Mouse (Mus musculus) MEL (cell line): ENCODE data around the gene Ccdc137. TPM values are rescaled to one million over a fixed set of nuclear protein-coding genes. Genes with fewer than 3 reads are reported as not detected.

Experiments used
- DNase-seq: peaks from one replicate; pipeline ENCODE4 v3.0.0; 2011; ENCODE audit warnings: low read depth, low spot score
- H3K27ac ChIP-seq: 2 replicates; pipeline ENCODE4 v1.5.1; 2012; ENCODE audit warnings: low read depth, mild to moderate bottlenecking, control low read depth, low read length, moderate library complexity; ENCODE audit not compliant: control insufficient read depth
- H3K27me3 ChIP-seq, 2 experiments: fragments of 150-350 bp in 1 of 2; sonication (generic) in 1 of 2; 2 replicates each; pipeline ENCODE4 v1.6.1; 2012; ENCODE audit warnings: low read length in 2 of 2, mild to moderate bottlenecking in 2 of 2, improper control_type of control experiment in 1 of 2, moderate library complexity in 1 of 2; ENCODE audit not compliant: insufficient read depth in 2 of 2, control insufficient read depth in 1 of 2
- H3K36me3 ChIP-seq, 2 experiments: 2 replicates each; pipeline ENCODE4 v1.6.1; 2012 to 2014; ENCODE audit warnings: low read length in 2 of 2, improper control_type of control experiment in 1 of 2, inconsistent platforms in 1 of 2, mild to moderate bottlenecking in 1 of 2; ENCODE audit not compliant: insufficient read depth in 2 of 2, control insufficient read depth in 1 of 2
- H3K4me1 ChIP-seq, 2 experiments: fragments of 150-350 bp in 1 of 2; sonication (generic) in 1 of 2; 2 replicates each; pipeline ENCODE4 v1.6.1; 2012; ENCODE audit warnings: low read length in 2 of 2, improper control_type of control experiment in 1 of 2, mild to moderate bottlenecking in 1 of 2; ENCODE audit not compliant: insufficient read depth in 2 of 2, control insufficient read depth in 1 of 2
- H3K4me3 ChIP-seq, 2 experiments: fragments of 150-350 bp in 1 of 2; sonication (generic) in 1 of 2; 2 replicates each; pipeline ENCODE4 v1.5.1; 2012; ENCODE audit warnings: low read depth in 2 of 2, low read length in 2 of 2, mild to moderate bottlenecking in 2 of 2, moderate library complexity in 2 of 2, control low read depth in 1 of 2, improper control_type of control experiment in 1 of 2; ENCODE audit not compliant: control insufficient read depth in 1 of 2, insufficient read depth in 1 of 2
- H3K79me2 ChIP-seq: 2 replicates; pipeline ENCODE4 v1.6.1; 2012; ENCODE audit warnings: mild to moderate bottlenecking, low read length, moderate library complexity; ENCODE audit not compliant: control insufficient read depth, poor library complexity, insufficient read depth
- H3K9ac ChIP-seq: 2 replicates; pipeline ENCODE4 v1.6.1; 2012; ENCODE audit warnings: low read depth, mild to moderate bottlenecking, control low read depth, low read length, moderate library complexity; ENCODE audit not compliant: control insufficient read depth, poor library complexity, severe bottlenecking
- H3K9me3 ChIP-seq: fragments of 150-350 bp; sonication (generic); replicated peaks from 2 replicates; pipeline ENCODE4 v1.6.1; 2012; ENCODE audit warnings: mild to moderate bottlenecking, low read length, improper control_type of control experiment, moderate library complexity; ENCODE audit not compliant: insufficient read depth
- BHLHE40 ChIP-seq: IDR thresholded peaks from 2 replicates; pipeline ENCODE4 v1.6.1; 2012; ENCODE audit warnings: low read depth, mild to moderate bottlenecking, inconsistent platforms, low read length, improper control_type of control experiment, borderline replicate concordance
- CHD1 ChIP-seq: IDR thresholded peaks from 2 replicates; pipeline ENCODE4 v1.6.1; 2012; ENCODE audit warnings: low read depth, mild to moderate bottlenecking, inconsistent platforms, low read length, improper control_type of control experiment
- CHD2 ChIP-seq: IDR thresholded peaks from 2 replicates; pipeline ENCODE4 v1.6.1; 2011; ENCODE audit warnings: low read length, improper control_type of control experiment
- E2F4 ChIP-seq: IDR thresholded peaks from 2 replicates; pipeline ENCODE4 v1.6.1; 2011; ENCODE audit warnings: low read depth, low read length, improper control_type of control experiment, borderline replicate concordance
- ELF1 ChIP-seq: IDR thresholded peaks from 2 replicates; pipeline ENCODE4 v1.6.1; 2014; ENCODE audit warnings: low read depth, mild to moderate bottlenecking, inconsistent platforms, low read length, improper control_type of control experiment, moderate library complexity
- EP300 ChIP-seq, 2 experiments: IDR thresholded peaks; 2 replicates each; pipeline ENCODE4 v1.6.1; 2011; ENCODE audit warnings: improper control_type of control experiment in 2 of 2, low read length in 2 of 2, low read depth in 1 of 2, mild to moderate bottlenecking in 1 of 2
- ETS1 ChIP-seq: IDR thresholded peaks from 2 replicates; pipeline ENCODE4 v1.6.1; 2012; ENCODE audit warnings: low read depth, mild to moderate bottlenecking, inconsistent platforms, low read length, improper control_type of control experiment, moderate library complexity
- GABPA ChIP-seq: IDR thresholded peaks from 2 replicates; pipeline ENCODE4 v1.6.1; 2012; ENCODE audit warnings: low read depth, mild to moderate bottlenecking, inconsistent platforms, low read length, improper control_type of control experiment, moderate library complexity
- GATA1 ChIP-seq: IDR thresholded peaks from 2 replicates; pipeline ENCODE4 v1.6.1; 2011; ENCODE audit warnings: low read depth, low read length, improper control_type of control experiment
- HCFC1 ChIP-seq: IDR thresholded peaks from 2 replicates; pipeline ENCODE4 v1.6.1; 2012; ENCODE audit warnings: low read depth, mild to moderate bottlenecking, inconsistent platforms, low read length, improper control_type of control experiment, moderate library complexity
- JUND ChIP-seq: IDR thresholded peaks from 2 replicates; pipeline ENCODE4 v1.6.1; 2011; ENCODE audit warnings: low read depth, mild to moderate bottlenecking, improper control_type of control experiment, low read length
- KAT2A ChIP-seq: conservative IDR thresholded peaks from 2 replicates; pipeline ENCODE4 v1.6.1; 2012; ENCODE audit warnings: low read depth, low read length, improper control_type of control experiment, inconsistent platforms
- MAX ChIP-seq: IDR thresholded peaks from 2 replicates; pipeline ENCODE4 v1.6.1; 2011; ENCODE audit warnings: low read length, improper control_type of control experiment
- MEF2A ChIP-seq: IDR thresholded peaks from 2 replicates; pipeline ENCODE4 v1.6.1; 2014; ENCODE audit warnings: low read depth, mild to moderate bottlenecking, inconsistent platforms, low read length, improper control_type of control experiment; ENCODE audit not compliant: poor library complexity, insufficient replicate concordance, severe bottlenecking; ENCODE audit errors: extremely low read depth
- MXI1 ChIP-seq: IDR thresholded peaks from 2 replicates; pipeline ENCODE4 v1.6.1; 2011; ENCODE audit warnings: mild to moderate bottlenecking, low read depth, low read length, improper control_type of control experiment
- MYB ChIP-seq: IDR thresholded peaks from 2 replicates; pipeline ENCODE4 v1.6.1; 2011; ENCODE audit warnings: mild to moderate bottlenecking, low read depth, low read length, improper control_type of control experiment
- MYC ChIP-seq: IDR thresholded peaks from 2 replicates; pipeline ENCODE4 v1.6.1; 2011; ENCODE audit warnings: low read depth, mild to moderate bottlenecking, low read length, improper control_type of control experiment, moderate library complexity
- POLR2AphosphoS2 ChIP-seq: IDR thresholded peaks from 2 replicates; pipeline ENCODE4 v1.6.1; 2011; ENCODE audit warnings: low read length, improper control_type of control experiment
- RAD21 ChIP-seq: IDR thresholded peaks from 2 replicates; pipeline ENCODE4 v1.6.1; 2011; ENCODE audit warnings: mild to moderate bottlenecking, low read depth, low read length, improper control_type of control experiment
- RCOR1 ChIP-seq: IDR thresholded peaks from 2 replicates; pipeline ENCODE4 v1.6.1; 2012; ENCODE audit warnings: low read depth, mild to moderate bottlenecking, inconsistent platforms, low read length, improper control_type of control experiment
- SMC3 ChIP-seq: IDR thresholded peaks from 2 replicates; pipeline ENCODE4 v1.6.1; 2011; ENCODE audit warnings: low read depth, low read length, improper control_type of control experiment
- TAL1 ChIP-seq: IDR thresholded peaks from 2 replicates; pipeline ENCODE4 v1.6.1; 2012; ENCODE audit warnings: mild to moderate bottlenecking, inconsistent platforms, low read length, moderate library complexity, mixed read lengths
- TBP ChIP-seq: IDR thresholded peaks from 2 replicates; pipeline ENCODE4 v1.8.0; 2011; ENCODE audit warnings: low read depth, low read length, improper control_type of control experiment
- TCF12 ChIP-seq: IDR thresholded peaks from 2 replicates; pipeline ENCODE4 v1.6.1; 2014; ENCODE audit warnings: low read depth, mild to moderate bottlenecking, inconsistent platforms, low read length, improper control_type of control experiment, moderate library complexity
- UBTF ChIP-seq: IDR thresholded peaks from 2 replicates; pipeline ENCODE4 v1.6.1; 2012; ENCODE audit warnings: low read depth, mild to moderate bottlenecking, inconsistent platforms, low read length, improper control_type of control experiment, moderate library complexity, borderline replicate concordance; ENCODE audit not compliant: insufficient read depth
- USF1 ChIP-seq: IDR thresholded peaks from 2 replicates; pipeline ENCODE4 v1.6.1; 2014; ENCODE audit warnings: low read depth, mild to moderate bottlenecking, inconsistent platforms, low read length, improper control_type of control experiment, moderate library complexity
- USF2 ChIP-seq, 2 experiments: IDR thresholded peaks; 2 replicates each; pipeline ENCODE4 v1.6.1; 2011 to 2012; ENCODE audit warnings: improper control_type of control experiment in 2 of 2, low read length in 2 of 2, borderline replicate concordance in 1 of 2, inconsistent platforms in 1 of 2, low read depth in 1 of 2, mild to moderate bottlenecking in 1 of 2; ENCODE audit not compliant: insufficient read depth in 1 of 2
- ZC3H11A ChIP-seq: IDR thresholded peaks from 2 replicates; pipeline ENCODE4 v1.6.1; 2012; ENCODE audit warnings: low read depth, mild to moderate bottlenecking, inconsistent platforms, low read length, improper control_type of control experiment
- ZKSCAN1 ChIP-seq: IDR thresholded peaks from 2 replicates; pipeline ENCODE4 v1.6.1; 2012; ENCODE audit warnings: low read depth, mild to moderate bottlenecking, inconsistent platforms, low read length, improper control_type of control experiment, moderate library complexity
- ZMIZ1 ChIP-seq: IDR thresholded peaks from 2 replicates; pipeline ENCODE4 v1.6.1; 2012; ENCODE audit warnings: low read depth, mild to moderate bottlenecking, inconsistent platforms, low read length, improper control_type of control experiment, moderate library complexity
- ZNF384 ChIP-seq: IDR thresholded peaks from 2 replicates; pipeline ENCODE4 v1.6.1; 2012; ENCODE audit warnings: low read depth, mild to moderate bottlenecking, inconsistent platforms, low read length, improper control_type of control experiment
- polyA plus RNA-seq, 2 experiments: library from polyadenylated mRNA; stranded (reverse) in 1 of 2; unstranded in 1 of 2; fragments of >175 nt in 1 of 2; fragments of >200 nt in 1 of 2; gene quantifications; 2 replicates each; pipeline versions ENCODE4 v1.2.1 to v1.2.4; 2012; ENCODE audit warnings: low replicate concordance in 2 of 2, low read depth in 1 of 2; ENCODE audit not compliant: insufficient read length in 2 of 2, insufficient read depth in 1 of 2, missing spikeins in 1 of 2
- total RNA-seq: library from RNA; depleted of rRNA; stranded (reverse); fragments of 300-350 nt; gene quantifications from 2 replicates; pipeline ENCODE4 v1.2.3, GENCODE M21; 2012

Ccdc137 gene
- total and polyA plus RNA-seq, 3 experiments, result 104 to 116 TPM; not detected in 1

- TF ChIP-seq MXI1 (peak; percentile 63; the same call in 1 of the 2 replicates), POLR2AphosphoS2 (peak; percentile 92)
Observed at GRCm38 (mm10) chr11:120491317-120492023, 33.6 kb downstream of the Ccdc137 start, which contains the start of gene Slc25a10 (continued).

GRCm38 (mm10) chr11:120492024-120492877 lies 34.3 kb downstream of the Ccdc137 start:
- H3K9me3 ChIP-seq, result no peaks in the 10 kb centered on the region
- peaks cover 20% of the 10 kb centered on the region for H3K79me2 ChIP-seq
- H3K36me3 ChIP-seq, result peaks cover 0 to 11% of the 10 kb centered on the region in 2 experiments; a peak in 3 of 4 replicates
- H3K4me1 ChIP-seq, result peaks cover 0 to 20% of the 10 kb centered on the region in 2 experiments; a peak in 2 of 4 replicates
- H3K27ac ChIP-seq, result peak overlapping the region; percentile 54
- H3K9ac ChIP-seq, result peak overlapping the region; percentile 87
- H3K4me3 ChIP-seq, result peak overlapping the region; percentile 63 to 80
- no peaks in the 10 kb centered on the region for H3K27me3 ChIP-seq
- DNase-seq, result peak; percentile 88
- peak; percentile 93 for TF ChIP-seq MXI1
- no peak for TF ChIP-seq GABPA
- peak; percentile 34 for TF ChIP-seq RAD21
- no peak for TF ChIP-seq TAL1
- TF ChIP-seq MAX, result peak; percentile 95
- TF ChIP-seq JUND, result no peak
- peak; percentile 92 for TF ChIP-seq MYC
- TF ChIP-seq USF2 (IDR thresholded peaks at IDR 0.05; ENCODE audit: borderline replicate concordance in 1 of 2, insufficient read depth in 1 of 2, low read depth in 1 of 2, low read length in 2 of 2), result no peak
- TF ChIP-seq E2F4, result no peak
- TF ChIP-seq ZC3H11A, result no peak
- TF ChIP-seq KAT2A, result no peak
- TF ChIP-seq GATA1, result no peak
- peak; percentile 44; the same call in 1 of the 2 replicates for TF ChIP-seq ZMIZ1
- TF ChIP-seq BHLHE40, result no peak
- no peak for TF ChIP-seq MEF2A
- no peak; the same call in 1 of the 2 replicates for TF ChIP-seq CHD1
- TF ChIP-seq ZKSCAN1, result no peak
- TF ChIP-seq POLR2AphosphoS2, result no peak
- TF ChIP-seq TBP, result peak; percentile 67
- no peak; the same call in 1 of the 2 replicates for TF ChIP-seq CHD2
- 0 out of 2 replicates have a peak, but pooled peaks have one; percentile 2 for TF ChIP-seq UBTF
- TF ChIP-seq ELF1, result no peak
- no peak; a peak in 1 of 4 replicates for TF ChIP-seq EP300 (IDR thresholded peaks at IDR 0.05; ENCODE audit: low read depth in 1 of 2, low read length in 2 of 2)
- no peak for TF ChIP-seq MYB
- peak; percentile 26 for TF ChIP-seq SMC3
- TF ChIP-seq USF1, result peak; percentile 88
- no peak for TF ChIP-seq RCOR1
- peak; percentile 47; the same call in 1 of the 2 replicates for TF ChIP-seq ETS1
- TF ChIP-seq TCF12, result no peak
- peak; percentile 60 for TF ChIP-seq HCFC1
- TF ChIP-seq ZNF384, result no peak
